Mouse (Mus musculus) ES-E14 (cell line): ENCODE results near the gene Nedd4.

ENCODE experiments used
- CHD2 ChIP-seq: IDR thresholded peaks from 2 replicates; pipeline ENCODE4 v1.6.1; 2014; ENCODE audit warnings: mild to moderate bottlenecking, low read depth, low read length, inconsistent platforms
- HCFC1 ChIP-seq: IDR thresholded peaks from 2 replicates; pipeline ENCODE4 v1.6.1; 2012; ENCODE audit warnings: low read length, inconsistent platforms, borderline replicate concordance; ENCODE audit not compliant: insufficient read depth
- MAFK ChIP-seq: IDR thresholded peaks from 2 replicates; pipeline ENCODE4 v1.6.1; 2014; ENCODE audit warnings: mild to moderate bottlenecking, low read depth, low read length, inconsistent platforms; ENCODE audit not compliant: insufficient read depth
- ZNF384 ChIP-seq: IDR thresholded peaks from 2 replicates; pipeline ENCODE4 v1.6.1; 2012; ENCODE audit warnings: low read depth, low read length, inconsistent platforms

GRCm38 (mm10) chr9:72652961-72653360 is 9.2 kb upstream of the Nedd4 start:
- TF ChIP-seq MAFK: no peak
- TF ChIP-seq CHD2: no peak
- no peak for TF ChIP-seq HCFC1
- TF ChIP-seq ZNF384: no peak
